Mouse (Mus musculus) cortical plate, adult 2 months (tissue): ENCODE data around the gene Adprm. TPM values are rescaled to one million over a fixed set of nuclear protein-coding genes. Genes with fewer than 3 reads are reported as not detected.

ENCODE experiments used
- H3K27ac ChIP-seq: fragments of 200-500 bp; 2 replicates; pipeline ENCODE4 v1.5.1; 2012; ENCODE audit warnings: low read length, control low read depth, inconsistent platforms; ENCODE audit not compliant: insufficient read depth
- H3K4me1 ChIP-seq: fragments of 200-500 bp; 2 replicates; pipeline ENCODE4 v1.6.1; 2011; ENCODE audit warnings: low read length; ENCODE audit not compliant: control insufficient read depth, insufficient read depth
- H3K4me3 ChIP-seq: fragments of 200-500 bp; 2 replicates; pipeline ENCODE4 v1.5.1; 2011; ENCODE audit warnings: mild to moderate bottlenecking, low read length, control low read depth; ENCODE audit not compliant: insufficient read depth
- CTCF ChIP-seq: fragments of 200-500 bp; IDR thresholded peaks from 2 replicates; pipeline ENCODE4 v1.5.1; 2011; ENCODE audit warnings: mild to moderate bottlenecking, control low read depth, low read length; ENCODE audit not compliant: insufficient read depth; ENCODE audit errors: extremely low read depth
- POLR2A ChIP-seq: fragments of 200-500 bp; IDR thresholded peaks from 2 replicates; pipeline ENCODE4 v1.6.1; 2011; ENCODE audit warnings: mild to moderate bottlenecking, low read length, control low read depth; ENCODE audit not compliant: insufficient read depth; ENCODE audit errors: extremely low read depth
- polyA plus RNA-seq: library from polyadenylated mRNA; depleted of rRNA; stranded (reverse); fragments of >200 nt; gene quantifications from 2 replicates; pipeline ENCODE4 v1.2.3, GENCODE M21; 2012

The Adprm gene
- polyA plus RNA-seq, 1 experiment, result 24.0 TPM

GRCm38 (mm10) chr11:67017801-67018591 lies 34.4 kb downstream of the Adprm start:
- H3K27ac ChIP-seq, result no peak overlapping the region
- no peaks in the 10 kb centered on the region for H3K4me1 ChIP-seq
- no peak overlapping the region for H3K4me3 ChIP-seq
- TF ChIP-seq CTCF (no peak), POLR2A (no peak)

DNA sequence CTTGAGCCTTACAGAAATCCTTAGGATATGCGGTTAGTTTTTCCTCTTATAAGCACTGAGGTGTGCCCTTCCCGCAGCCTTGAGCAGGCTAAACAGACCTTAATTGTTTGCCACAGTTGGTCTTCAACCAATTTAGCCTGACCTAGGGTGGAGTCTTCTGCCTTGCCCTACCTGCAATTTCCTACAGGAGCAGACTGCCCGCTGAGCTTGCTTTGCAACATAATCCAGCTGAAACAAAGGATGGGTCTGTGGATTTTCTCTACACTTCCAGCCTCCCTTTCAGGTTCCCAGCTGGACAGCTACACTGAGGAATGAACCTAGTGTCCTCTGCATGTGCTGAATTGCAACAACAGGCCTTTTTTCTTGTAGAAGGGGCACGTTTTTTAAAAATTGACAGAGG lies 40.8 kb downstream of the Adprm start:
- TF ChIP-seq CTCF (no peak), POLR2A (no peak)
- H3K27ac ChIP-seq, result no peak overlapping the region
- H3K4me1 ChIP-seq, result no peaks in the 10 kb centered on the region
- H3K4me3 ChIP-seq, result no peak overlapping the region

GRCm38 (mm10) chr11:67010430-67010829 lies 42.0 kb downstream of the Adprm start:
- H3K27ac ChIP-seq, result no peak overlapping the region
- H3K4me1 ChIP-seq, result no peaks in the 10 kb centered on the region
- TF ChIP-seq POLR2A, result no peak
- TF ChIP-seq CTCF, result no peak
- no peak overlapping the region for H3K4me3 ChIP-seq

DNA sequence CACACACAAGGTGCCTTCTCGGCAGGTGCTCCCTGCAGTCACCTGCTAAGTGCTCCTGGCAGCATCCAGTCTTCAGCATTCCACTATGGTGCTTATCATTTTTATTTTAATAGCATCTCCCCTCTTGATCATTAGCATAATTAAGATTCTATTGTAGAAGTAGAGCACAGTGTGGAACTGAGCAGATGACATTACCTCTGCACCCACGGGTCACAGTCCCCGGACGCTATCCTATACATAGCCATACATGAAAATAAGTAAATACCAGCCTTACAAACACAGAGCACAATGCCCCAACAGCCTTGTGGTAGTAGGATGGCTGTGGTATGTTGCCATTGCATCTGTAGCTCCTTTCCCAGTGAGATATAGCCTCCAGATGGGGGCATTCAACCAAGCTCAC lies 43.9 kb downstream of the Adprm start:
- TF ChIP-seq POLR2A, result no peak
- TF ChIP-seq CTCF, result no peak
- no peak overlapping the region for H3K4me3 ChIP-seq
- no peak overlapping the region for H3K27ac ChIP-seq
- no peaks in the 10 kb centered on the region for H3K4me1 ChIP-seq

DNA sequence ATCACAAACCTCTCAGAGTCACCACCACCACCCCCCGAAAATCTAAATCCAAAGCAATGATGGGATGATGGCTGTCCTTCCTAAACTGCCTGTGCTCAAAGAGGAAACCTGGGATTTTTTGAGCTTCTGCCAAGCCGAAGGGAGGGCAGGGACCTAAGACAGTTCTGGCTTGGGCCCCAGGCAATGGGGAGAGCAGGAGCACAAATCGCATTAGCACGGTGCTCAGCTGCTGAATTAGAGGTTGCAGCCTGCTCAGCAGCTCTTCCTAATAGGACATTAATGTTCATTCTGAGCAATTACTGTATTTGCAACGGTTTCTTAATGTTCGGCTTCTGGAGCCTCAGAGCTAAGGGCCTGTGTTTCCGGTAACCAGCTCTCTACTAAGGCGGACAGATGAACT lies 44.4 kb downstream of the Adprm start:
- no peaks in the 10 kb centered on the region for H3K4me1 ChIP-seq
- no peak overlapping the region for H3K27ac ChIP-seq
- H3K4me3 ChIP-seq, result no peak overlapping the region
- TF ChIP-seq CTCF (no peak), POLR2A (no peak)

DNA sequence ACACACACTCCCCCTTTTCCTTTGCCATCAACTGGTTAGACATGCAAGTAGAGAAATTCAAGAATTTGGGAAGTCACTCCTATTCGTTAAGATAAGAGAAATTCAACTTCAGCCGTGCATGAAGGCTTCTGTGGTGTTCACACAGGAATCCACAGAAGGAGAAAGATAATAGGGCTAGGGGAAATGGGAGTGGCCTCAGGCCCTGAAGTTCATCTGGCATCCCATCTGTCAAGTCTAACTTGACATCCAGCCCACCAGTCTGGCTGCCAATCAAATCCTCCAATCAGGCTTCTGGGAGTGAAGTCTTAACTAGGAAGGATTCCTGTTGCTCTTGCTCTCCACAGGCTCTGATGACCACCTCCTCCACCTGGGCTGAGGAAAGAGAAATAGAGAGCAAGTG lies 49.5 kb downstream of the Adprm start:
- no peak overlapping the region for H3K27ac ChIP-seq
- no peak for TF ChIP-seq POLR2A
- no peak for TF ChIP-seq CTCF

DNA sequence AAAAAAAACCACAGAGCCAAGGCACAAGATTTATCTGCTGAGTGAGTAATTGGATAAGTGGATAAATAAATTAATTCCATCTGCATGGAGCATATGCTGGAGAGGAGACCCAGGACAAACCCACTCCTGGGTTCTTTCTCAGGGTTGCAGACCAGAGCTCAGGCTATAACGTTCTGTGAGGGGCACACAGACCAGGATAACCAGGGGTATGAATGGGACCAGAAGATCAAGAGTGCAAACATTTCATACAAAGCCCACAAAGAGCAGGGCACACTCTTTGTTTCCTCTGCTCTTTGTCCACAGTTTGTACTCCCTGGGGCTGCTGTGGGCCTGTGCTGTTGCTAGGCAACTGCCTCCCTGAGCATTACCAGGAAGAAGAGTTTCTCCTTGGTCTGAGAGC lies 50.7 kb downstream of the Adprm start:
- Histone ChIP-seq H3K4me1 (peaks cover 6% of the 10 kb centered on the region; the same call in 1 of the 2 replicates), H3K27ac (no peak overlapping the region), H3K4me3 (no peak overlapping the region)
- no peak for TF ChIP-seq POLR2A
- no peak for TF ChIP-seq CTCF

More for the DNA sequence above, 49.5 kb downstream of the Adprm start:
- no peak overlapping the region for H3K4me3 ChIP-seq
- peaks cover 6% of the 10 kb centered on the region; the same call in 1 of the 2 replicates for H3K4me1 ChIP-seq

GRCm38 (mm10) chr11:67000671-67001070 lies 51.7 kb downstream of the Adprm start:
- TF ChIP-seq POLR2A (no peak), CTCF (no peak)
- Histone ChIP-seq H3K4me1 (peaks cover 6% of the 10 kb centered on the region; the same call in 1 of the 2 replicates), H3K27ac (no peak overlapping the region), H3K4me3 (no peak overlapping the region)

GRCm38 (mm10) chr11:66998467-66999403 lies 53.7 kb downstream of the Adprm start:
- no peak overlapping the region for H3K4me3 ChIP-seq
- H3K4me1 ChIP-seq, result peaks cover 6% of the 10 kb centered on the region; the same call in 1 of the 2 replicates
- H3K27ac ChIP-seq, result no peak overlapping the region
- no peak for TF ChIP-seq POLR2A
- 0 out of 2 replicates have a peak, but pooled peaks have one; percentile 6 for TF ChIP-seq CTCF

DNA sequence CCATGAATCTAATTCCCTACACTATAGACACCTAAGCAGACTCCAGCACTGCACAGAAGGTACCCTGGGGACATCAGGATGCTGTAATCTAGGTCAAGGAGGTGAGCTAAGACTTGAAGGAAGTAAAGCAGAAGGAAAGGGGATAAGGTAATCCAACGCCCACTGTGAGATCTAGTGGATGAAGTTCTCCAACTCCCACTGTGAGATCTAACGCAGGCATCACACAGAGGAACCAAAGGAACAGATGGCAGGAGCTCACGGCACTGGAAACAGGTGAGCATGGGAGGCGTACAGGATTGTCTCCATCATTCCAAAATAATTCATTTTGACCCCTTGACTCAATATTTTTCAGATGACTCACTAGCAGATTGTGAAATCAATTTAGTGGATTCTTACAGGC lies 55.9 kb downstream of the Adprm start:
- Histone ChIP-seq H3K27ac (no peak overlapping the region), H3K4me1 (peaks cover 6% of the 10 kb centered on the region; the same call in 1 of the 2 replicates), H3K4me3 (no peak overlapping the region)
- TF ChIP-seq CTCF (no peak), POLR2A (no peak)
